Mouse (Mus musculus): ENCODE results near the gene Ier5.

Ier5 gene

GRCm38 (mm10) chr1:155088847-155089603 lies 10.4 kb downstream of the Ier5 start:
- POLR2A ChIA-PET = interaction anchor here in 3 of 4 experiments (1.1 to 10.6 kb wide), 7 partner anchors 9 to 38 kb away, joined by 3 to 225 read pairs (median 6); partner anchors contain the start of gene Ier5 (in 2 of the 3)
- CTCF ChIA-PET = no interaction called here

- CTCF ChIA-PET = no interaction called here
These were observed 11.4 kb downstream of the Ier5 start for GRCm38 (mm10) chr1:155088046-155088445.

DNA sequence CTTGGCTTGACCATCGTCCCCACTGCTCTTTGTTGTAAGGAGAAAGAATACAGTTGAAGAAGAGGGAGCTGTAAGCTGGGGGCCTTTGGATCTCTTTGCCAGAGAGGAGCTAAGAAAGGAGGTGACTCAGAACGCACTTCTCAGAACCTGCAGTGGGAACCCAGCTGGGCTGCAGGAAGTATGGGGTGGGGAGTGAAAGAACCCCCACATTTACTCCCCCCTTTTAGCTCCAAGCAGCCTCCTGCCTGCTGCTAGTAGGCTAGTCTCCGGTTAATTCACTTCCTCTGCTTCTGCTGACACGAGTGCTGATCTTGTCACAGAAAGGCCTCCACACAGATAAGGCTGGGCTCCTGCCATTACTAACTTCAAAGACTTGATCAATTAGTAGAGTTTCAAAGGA lies 12.5 kb downstream of the Ier5 start:
- CTCF ChIA-PET = interaction anchor here in 3 of 4 experiments (0.6 to 1.5 kb wide), 3 partner anchors 60 to 385 kb away, joined by 3 to 19 read pairs (median 4); no protein-coding TSS in a partner anchor
- POLR2A ChIA-PET = interaction anchor here in 3 of 4 experiments (0.6 to 10.6 kb wide), 19 partner anchors 10 to 1365 kb away, joined by 3 to 225 read pairs (median 4); partner anchors contain the start of genes Ier5 (in 3 of the 3), BC034090 (in 1 of the 3) and Stx6 (in 1 of the 3)

More at GRCm38 (mm10) chr1:155088046-155088445, 11.4 kb downstream of the Ier5 start:
- POLR2A ChIA-PET = interaction anchor here in 3 of 4 experiments (1.1 to 10.6 kb wide), 7 partner anchors 9 to 37 kb away, joined by 3 to 225 read pairs (median 6); partner anchors contain the start of gene Ier5 (in 2 of the 3)

DNA sequence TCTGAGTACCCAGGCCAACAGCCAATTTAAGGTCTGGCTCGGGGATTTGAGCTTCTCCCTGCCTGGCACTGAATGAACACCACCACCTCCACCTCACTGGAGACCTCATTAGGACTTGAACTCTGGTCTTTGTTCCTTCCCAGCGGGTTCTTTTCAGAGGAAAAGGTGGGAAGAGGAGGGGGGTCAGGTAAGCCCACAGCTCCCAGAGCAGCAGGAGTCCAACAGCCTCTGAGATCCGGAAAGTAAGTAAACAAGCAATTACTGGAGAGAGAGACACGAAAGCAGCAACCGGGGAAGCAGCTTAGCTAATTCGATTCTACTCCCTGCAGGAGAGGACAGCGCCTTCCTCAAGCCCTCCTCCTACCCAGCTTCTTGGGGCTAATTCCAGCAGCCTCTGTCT lies 13.0 kb downstream of the Ier5 start:
- ChIA-PET POLR2A (interaction anchor here in 3 of 4 experiments (0.6 to 10.6 kb wide), 21 partner anchors 10 to 158 kb away, joined by 3 to 225 read pairs (median 4); partner anchors contain the start of genes Ier5 (in 3 of the 3), BC034090 (in 1 of the 3) and Stx6 (in 1 of the 3)), CTCF (interaction anchor here in 3 of 4 experiments (0.5 to 1.6 kb wide), 5 partner anchors 12 to 1171 kb away, joined by 3 to 6 read pairs (median 3); no protein-coding TSS in a partner anchor)

DNA sequence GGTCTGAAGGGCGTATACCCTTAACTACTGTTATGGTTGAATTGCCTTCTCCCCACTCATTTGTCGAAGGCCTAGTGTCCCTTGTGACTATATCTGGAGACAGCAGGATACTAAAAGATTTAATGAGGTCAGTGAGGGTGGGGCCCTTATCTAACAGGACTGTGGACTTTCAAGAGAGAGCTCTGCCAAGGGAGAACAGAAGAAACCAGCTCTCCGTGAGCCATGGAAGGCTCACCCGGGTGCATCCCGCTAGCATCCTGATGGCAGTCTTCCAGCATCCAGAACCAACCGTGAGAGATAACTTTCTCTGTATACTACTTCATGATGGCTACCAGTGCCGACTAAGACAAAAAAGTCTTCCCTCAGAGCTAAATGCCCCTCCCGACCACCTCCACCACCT lies 14.6 kb downstream of the Ier5 start:
- CTCF ChIA-PET = interaction anchor here in 1 of 4 experiments (1.7 kb wide), 1 partner anchor 13 kb away, joined by 5 read pairs; no protein-coding TSS in a partner anchor
- POLR2A ChIA-PET = interaction anchor here in 3 of 4 experiments (0.5 to 10.6 kb wide), 11 partner anchors 8 to 36 kb away, joined by 3 to 225 read pairs (median 12); partner anchors contain the start of gene Ier5 (in 3 of the 3)

- ChIA-PET POLR2A (interaction anchor here (0.6 to 10.6 kb wide), 22 partner anchors 7 to 186 kb away, joined by 3 to 225 read pairs (median 6); partner anchors contain the start of gene Ier5 (in 4 of the 4)), CTCF (interaction anchor here in 2 of 4 experiments (0.7 to 1.7 kb wide), 4 partner anchors 14 to 141 kb away, joined by 3 to 5 read pairs (median 4); no protein-coding TSS in a partner anchor)
These were observed 15.9 kb downstream of the Ier5 start for GRCm38 (mm10) chr1:155083271-155084265.

DNA sequence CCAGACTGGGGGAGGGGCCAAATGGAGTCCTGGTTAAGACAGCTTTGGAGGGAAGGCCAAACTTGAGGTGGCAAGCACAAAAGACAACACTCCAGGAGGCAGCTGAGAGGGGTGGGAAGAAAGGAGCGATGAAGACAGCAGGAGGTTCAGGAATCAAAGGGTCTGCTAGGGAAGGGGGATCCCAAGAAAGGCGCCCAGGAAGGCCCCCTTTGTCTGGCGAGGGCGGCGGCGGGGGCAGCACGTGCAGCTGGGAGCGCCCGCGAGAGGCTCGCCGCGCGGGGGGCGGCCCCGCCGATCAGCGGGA lies 16.5 kb downstream of the Ier5 start:
- ChIA-PET CTCF (interaction anchor here in 2 of 4 experiments (0.7 to 1.5 kb wide), 3 partner anchors 20 to 141 kb away, joined by 3 to 5 read pairs (median 4); no protein-coding TSS in a partner anchor), POLR2A (interaction anchor here (0.6 to 10.6 kb wide), 22 partner anchors 8 to 1921 kb away, joined by 3 to 225 read pairs (median 4); partner anchors contain the start of gene Ier5 (in 4 of the 4))

DNA sequence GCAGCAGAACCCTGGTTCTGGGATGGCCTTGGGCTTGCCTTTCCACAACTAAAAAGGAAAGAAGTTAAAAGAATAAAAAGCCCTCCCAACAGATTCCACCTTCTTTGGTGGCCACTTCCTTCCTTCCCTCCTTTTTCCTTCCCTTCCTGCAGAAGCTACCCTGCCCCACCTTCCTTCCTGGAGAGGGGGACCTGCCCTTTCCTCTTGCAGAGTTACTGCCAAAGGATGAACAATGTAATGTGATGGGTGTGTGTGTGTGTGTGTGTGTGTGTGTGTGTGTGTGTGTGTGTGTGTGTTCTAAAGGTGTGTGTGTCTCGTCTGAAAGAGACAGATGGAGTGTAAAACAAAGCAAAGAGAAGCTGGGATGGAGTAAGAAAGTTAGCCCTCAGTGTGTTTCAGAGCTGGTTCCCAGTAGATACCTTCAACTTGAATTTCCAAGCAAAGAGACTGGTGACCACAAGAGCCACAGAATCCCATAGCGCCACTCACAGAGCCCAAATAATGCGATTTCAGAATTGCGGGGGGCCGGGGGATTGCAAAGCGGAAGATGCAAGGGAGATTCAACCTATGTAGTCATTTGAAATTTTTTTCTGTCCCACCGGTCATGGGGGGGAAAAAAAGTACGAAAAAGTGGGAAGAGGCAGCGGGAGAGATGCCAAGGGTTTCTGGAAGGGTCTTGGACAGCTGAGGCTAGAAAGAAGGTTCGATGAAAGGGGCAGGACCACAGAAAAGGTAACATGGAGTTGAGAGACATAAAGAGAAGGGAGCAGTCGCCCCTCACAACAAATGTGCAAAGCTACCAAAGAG lies 17.1 kb downstream of the Ier5 start:
- ChIA-PET CTCF (interaction anchor here in 2 of 4 experiments (0.7 to 1.5 kb wide), 3 partner anchors 20 to 142 kb away, joined by 3 to 5 read pairs (median 4); no protein-coding TSS in a partner anchor), POLR2A (interaction anchor here (0.6 to 10.6 kb wide), 25 partner anchors 8 to 1922 kb away, joined by 3 to 225 read pairs (median 5); partner anchors contain the start of gene Ier5 (in 4 of the 4))

DNA sequence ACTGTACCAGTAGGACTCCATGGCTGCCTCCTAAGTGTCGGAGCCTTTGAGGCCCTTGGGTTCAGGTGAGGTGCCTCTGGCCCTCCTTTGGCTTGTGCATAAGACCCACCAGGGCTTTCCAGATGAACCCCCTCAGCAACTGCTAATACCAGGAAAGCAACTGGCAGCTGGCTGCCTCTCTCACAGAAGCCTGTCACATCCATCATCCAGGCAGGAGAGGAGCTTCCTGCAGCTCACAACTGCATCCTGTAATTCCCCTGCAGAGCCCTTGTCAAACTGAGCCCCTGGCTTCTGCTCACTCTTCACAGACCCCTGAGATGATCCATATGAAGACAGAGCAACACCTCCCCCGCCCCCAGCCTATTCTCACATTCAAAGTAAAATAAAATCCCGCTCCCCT lies 21.8 kb downstream of the Ier5 start:
- CTCF ChIA-PET = interaction anchor here in 2 of 4 experiments (0.5 to 1.3 kb wide), 3 partner anchors 30 to 147 kb away, joined by 3 to 4 read pairs (median 3); no protein-coding TSS in a partner anchor
- POLR2A ChIA-PET = interaction anchor here in 3 of 4 experiments (0.8 to 11.5 kb wide), 17 partner anchors 11 to 37 kb away, joined by 3 to 145 read pairs (median 5); partner anchors contain the start of gene Ier5 (in 3 of the 3)

- ChIA-PET POLR2A (interaction anchor here (0.7 to 11.5 kb wide), 12 partner anchors 10 to 35 kb away, joined by 3 to 145 read pairs (median 4); partner anchors contain the start of gene Ier5 (in 3 of the 4)), CTCF (no interaction called here)
These were observed 23.6 kb downstream of the Ier5 start for GRCm38 (mm10) chr1:155075856-155076255.

GRCm38 (mm10) chr1:155074856-155075255 lies 24.6 kb downstream of the Ier5 start:
- ChIA-PET CTCF (no interaction called here), POLR2A (interaction anchor here in 3 of 4 experiments (0.6 to 11.5 kb wide), 15 partner anchors 8 to 173 kb away, joined by 3 to 145 read pairs (median 10); partner anchors contain the start of gene Ier5 (in 3 of the 3))

DNA sequence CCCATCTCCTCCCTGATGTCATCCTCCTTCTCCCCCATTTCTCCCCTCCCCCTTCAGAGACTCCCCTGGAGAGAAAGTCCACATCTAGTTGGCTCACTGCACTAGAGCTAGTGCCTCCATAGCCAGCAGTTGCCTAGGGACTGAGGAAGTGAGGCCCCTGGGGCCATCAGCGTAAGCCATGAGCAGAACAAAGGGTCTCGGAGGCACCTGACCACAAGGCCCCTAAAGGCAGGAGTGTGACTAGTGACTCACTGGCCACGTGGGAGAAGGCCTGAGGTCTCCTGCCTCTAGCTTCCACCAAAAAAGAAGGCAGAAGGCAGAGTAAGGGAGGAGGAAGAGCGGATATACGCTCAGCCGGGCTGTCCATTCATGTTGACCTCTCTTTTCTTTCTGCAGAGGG lies 25.5 kb downstream of the Ier5 start:
- CTCF ChIA-PET = interaction anchor here in 3 of 4 experiments (0.8 to 1.3 kb wide), 4 partner anchors 13 to 150 kb away, joined by 3 to 5 read pairs (median 3); no protein-coding TSS in a partner anchor
- POLR2A ChIA-PET = interaction anchor here in 3 of 4 experiments (0.5 to 11.5 kb wide), 31 partner anchors 8 to 150 kb away, joined by 3 to 145 read pairs (median 5); partner anchors contain the start of genes Ier5 (in 3 of the 3) and Stx6 (in 1 of the 3)

DNA sequence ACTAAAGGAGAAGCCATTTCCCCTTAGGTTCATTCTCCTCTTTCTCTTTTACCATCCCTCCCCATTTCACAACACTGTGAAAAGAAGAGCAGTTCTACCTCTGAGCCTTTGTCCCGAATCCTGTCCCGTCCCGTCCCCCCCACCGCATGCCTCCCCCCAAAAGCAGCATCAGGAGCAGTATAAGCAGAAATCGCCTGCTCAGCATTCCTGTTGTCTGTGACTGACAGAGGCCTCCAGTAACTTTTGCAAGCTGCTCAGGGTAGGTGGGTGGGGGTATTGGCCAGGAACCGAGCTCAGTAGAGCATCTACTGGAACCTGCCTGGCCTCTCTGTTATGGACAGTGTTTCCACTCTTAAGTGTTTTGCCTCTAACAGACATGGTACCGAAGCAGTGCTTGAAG lies 26.3 kb downstream of the Ier5 start:
- CTCF ChIA-PET = interaction anchor here in 3 of 4 experiments (0.5 to 1.3 kb wide), 5 partner anchors 13 to 277 kb away, joined by 3 to 5 read pairs (median 3); no protein-coding TSS in a partner anchor

GRCm38 (mm10) chr1:155071287-155071876 lies 28.1 kb downstream of the Ier5 start:
- ChIA-PET POLR2A (interaction anchor here in 3 of 4 experiments (0.6 to 11.5 kb wide), 11 partner anchors 10 to 159 kb away, joined by 3 to 145 read pairs (median 8); partner anchors contain the start of gene Ier5 (in 2 of the 3)), CTCF (no interaction called here)

More for the DNA sequence above, 26.3 kb downstream of the Ier5 start:
- POLR2A ChIA-PET = interaction anchor here in 3 of 4 experiments (0.5 to 11.5 kb wide), 30 partner anchors 8 to 1583 kb away, joined by 3 to 145 read pairs (median 5); partner anchors contain the start of genes Ier5 (in 3 of the 3), Acbd6 (in 1 of the 3) and Stx6 (in 1 of the 3)

GRCm38 (mm10) chr1:155070561-155071286 lies 28.7 kb downstream of the Ier5 start:
- ChIA-PET CTCF (interaction anchor here in 2 of 4 experiments (0.5 to 0.6 kb wide), 2 partner anchors 47 to 49 kb away, joined by 3 to 4 read pairs; no protein-coding TSS in a partner anchor), POLR2A (interaction anchor here in 3 of 4 experiments (0.6 to 11.5 kb wide), 10 partner anchors 13 to 1665 kb away, joined by 3 to 145 read pairs (median 8); partner anchors contain the start of gene Ier5 (in 2 of the 3))
